Mouse (Mus musculus): ENCODE data around the gene Zranb3.
"Not testable (repeated sequence)": the region's sequence is repeated elsewhere in the genome, so short reads cannot be mapped to it uniquely, and the experiment has no call there.

The Zranb3 gene

GRCm38 (mm10) chr1:128102641-128103461, at the start of gene Zranb3, which contains the start of gene R3hdm1:
Zranb3 (minus strand) TSS chr1:128103047.
R3hdm1 (plus strand) TSS chr1:128103301.
- peak; percentile 100 for DNase-seq (ENCODE audit: extremely low read depth, low read depth)

GRCm38 (mm10) chr1:128141737-128142136, 38.9 kb upstream of the Zranb3 start:
- no peak for DNase-seq (ENCODE audit: extremely low read depth, low read depth)

GRCm38 (mm10) chr1:128141039-128141438, 38.2 kb upstream of the Zranb3 start:
- no peak for DNase-seq (ENCODE audit: extremely low read depth, low read depth)

DNA sequence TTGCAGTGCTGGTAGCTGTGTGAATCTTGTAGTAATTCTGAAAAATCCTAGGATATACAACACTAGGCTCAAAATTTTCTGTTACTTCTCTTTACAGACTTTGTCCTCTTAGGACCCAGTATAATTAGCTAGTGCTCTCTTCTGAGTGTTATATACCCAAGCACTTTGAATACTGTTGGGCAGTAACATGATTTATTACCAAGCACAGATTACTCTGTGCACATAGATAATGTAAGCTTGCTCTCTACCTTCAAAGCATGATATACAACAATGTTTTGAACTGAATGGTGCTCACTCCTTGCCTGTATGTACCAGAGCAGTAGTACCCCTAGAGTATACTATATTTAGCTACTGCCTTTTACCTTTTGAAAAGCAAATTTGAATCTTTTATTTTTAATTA, 33.4 kb upstream of the Zranb3 start:
- DNase-seq (ENCODE audit: extremely low read depth, low read depth): not testable (repeated sequence)

DNA sequence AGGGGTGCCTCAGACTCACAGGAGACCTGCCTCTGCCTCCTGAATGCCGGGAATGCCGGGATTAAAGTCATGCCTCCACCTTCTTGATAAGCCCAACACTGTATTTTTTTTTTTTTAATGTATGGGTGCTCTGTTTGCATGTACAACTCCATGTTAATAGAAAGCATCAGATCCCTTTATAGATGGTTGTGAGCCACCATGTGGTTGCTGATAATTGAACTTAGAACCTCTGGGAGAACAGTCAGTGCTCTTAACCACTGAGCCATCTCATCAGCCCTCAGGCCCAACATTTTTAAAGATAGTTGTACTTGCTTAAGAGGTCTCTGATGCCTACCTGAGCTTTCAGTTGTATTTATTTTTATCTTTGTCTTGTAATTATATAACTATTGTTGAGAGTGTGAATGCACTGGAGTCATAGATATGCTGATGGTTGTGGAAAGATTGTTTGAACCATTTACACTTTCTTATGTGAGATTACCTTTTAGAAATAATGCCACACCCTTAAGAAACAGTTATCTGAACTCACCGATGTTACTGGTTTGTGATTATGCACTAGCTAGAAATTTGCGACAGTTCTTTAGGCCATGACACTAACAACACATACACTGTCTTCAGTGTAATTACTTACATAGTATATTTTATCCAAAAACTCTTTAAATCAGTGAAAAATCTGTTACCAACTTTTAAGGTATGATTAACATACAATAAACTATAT, 18.2 kb upstream of the Zranb3 start:
- no peak for DNase-seq (ENCODE audit: extremely low read depth, low read depth)

DNA sequence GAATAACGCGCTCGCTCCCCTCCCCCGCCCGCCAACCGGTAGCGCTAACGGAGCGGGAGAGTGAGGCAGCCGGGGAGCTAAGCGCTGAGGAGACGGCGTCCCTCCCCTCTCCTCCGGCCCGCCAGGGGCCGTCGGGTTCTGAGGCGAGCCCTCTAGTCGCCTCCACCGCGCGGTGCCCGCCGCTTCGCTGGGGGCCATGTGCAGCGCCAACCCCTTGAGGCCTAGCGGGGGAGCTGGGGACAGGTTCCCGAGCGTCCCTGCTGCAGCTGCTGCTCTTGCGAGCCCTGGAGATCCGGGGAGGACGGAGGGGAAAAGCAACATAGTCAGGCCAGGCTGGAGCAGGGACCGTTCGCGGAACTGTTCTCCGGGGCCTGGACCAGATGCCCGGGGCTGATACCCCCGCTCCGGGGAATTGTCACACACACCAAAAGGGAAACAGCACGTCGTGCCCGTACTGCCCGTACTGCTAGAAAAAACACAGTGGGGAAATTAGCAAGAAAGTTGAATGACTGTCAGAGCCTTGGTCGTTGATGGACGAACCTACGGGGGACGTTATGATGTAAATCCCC, 757 bp upstream of the Zranb3 start:
- peak; percentile 29 for DNase-seq (ENCODE audit: extremely low read depth, low read depth)

GRCm38 (mm10) chr1:128102251-128102640, 601 bp downstream of the Zranb3 start:
- DNase-seq (ENCODE audit: extremely low read depth, low read depth): no peak

GRCm38 (mm10) chr1:128098309-128098708, 4.5 kb downstream of the Zranb3 start:
- no peak for DNase-seq (ENCODE audit: extremely low read depth, low read depth)

DNA sequence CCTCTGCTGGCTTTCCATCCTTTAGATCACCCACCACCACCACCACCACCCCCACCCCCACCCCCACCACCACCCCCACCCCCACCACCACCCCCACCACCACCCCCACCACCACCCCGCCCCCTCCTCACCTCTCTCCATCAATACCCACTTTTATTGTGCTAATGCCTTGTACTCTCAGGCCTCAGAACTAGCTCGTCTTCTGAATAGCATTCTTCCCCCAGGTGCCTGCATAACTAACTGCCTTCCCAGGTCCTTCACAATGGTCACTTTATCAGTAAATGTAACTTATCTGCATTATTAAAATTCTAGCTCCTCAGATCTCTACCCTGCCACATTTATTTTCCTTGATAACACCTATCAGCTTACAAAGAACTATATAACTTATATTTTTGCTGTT, 8.2 kb downstream of the Zranb3 start:
- no peak for DNase-seq (ENCODE audit: extremely low read depth, low read depth)

DNA sequence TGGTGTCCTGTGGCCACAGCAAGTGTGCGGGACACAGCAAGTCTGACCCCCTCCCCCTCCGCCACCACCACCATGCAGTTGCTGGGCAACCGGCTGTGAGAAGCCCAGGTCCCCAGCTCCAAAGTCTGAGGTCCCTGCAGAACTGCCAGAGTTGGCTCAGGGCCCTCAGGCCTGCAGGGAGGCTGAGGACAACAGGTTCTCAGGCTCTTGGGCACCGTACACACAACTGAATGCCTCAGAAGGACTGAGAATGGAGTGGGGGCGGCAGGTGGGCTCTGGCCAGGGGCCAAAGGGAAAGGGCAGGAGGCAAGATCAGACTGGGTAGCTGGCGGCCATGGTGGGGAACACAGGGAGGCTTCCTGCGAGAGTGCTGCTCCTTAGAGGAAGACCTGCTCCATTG, 20.0 kb downstream of the Zranb3 start:
- DNase-seq (ENCODE audit: extremely low read depth, low read depth): no peak

GRCm38 (mm10) chr1:128081873-128082272, 21.0 kb downstream of the Zranb3 start:
- DNase-seq (ENCODE audit: extremely low read depth, low read depth): no peak

GRCm38 (mm10) chr1:128080936-128081696, 21.7 kb downstream of the Zranb3 start:
- no peak for DNase-seq (ENCODE audit: extremely low read depth, low read depth)

DNA sequence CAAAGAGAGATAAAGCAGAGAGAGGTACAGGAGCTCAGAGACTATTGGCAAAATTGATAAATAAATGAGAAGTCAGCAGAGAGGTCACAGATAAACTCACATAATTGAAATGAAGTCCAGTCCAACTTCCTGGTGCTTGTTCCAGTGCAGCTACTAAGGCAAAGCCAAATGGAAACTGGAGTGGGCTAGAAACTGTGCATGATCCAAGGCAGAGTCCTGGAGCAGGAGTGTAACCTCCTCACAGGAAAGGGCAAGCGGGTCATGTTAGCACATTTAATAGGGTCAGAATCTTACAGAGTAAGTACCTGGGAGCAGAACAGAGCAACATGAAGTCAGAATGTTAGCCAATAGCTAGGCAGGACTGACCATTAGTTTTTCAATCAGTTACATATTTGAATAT, 24.2 kb downstream of the Zranb3 start:
- no peak for DNase-seq (ENCODE audit: extremely low read depth, low read depth)

DNA sequence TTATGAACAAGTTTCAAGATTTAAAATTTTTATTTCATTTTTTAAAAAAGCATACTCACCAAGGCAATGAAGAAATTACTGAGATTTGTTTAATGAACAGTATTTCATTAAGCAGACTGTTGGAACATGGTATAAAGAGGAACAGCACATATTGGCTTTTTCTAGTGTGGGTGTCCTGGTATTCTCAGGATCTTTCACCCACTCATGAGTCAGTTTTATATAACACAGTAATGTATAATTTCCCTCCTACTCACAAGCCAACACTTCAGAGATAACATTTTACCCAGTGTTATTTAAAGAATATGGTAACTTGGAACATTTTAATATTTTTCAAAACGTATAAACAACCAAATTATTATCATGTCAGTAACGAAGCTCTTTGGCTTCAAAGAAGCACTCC, 25.1 kb downstream of the Zranb3 start:
- DNase-seq (ENCODE audit: extremely low read depth, low read depth): no peak

GRCm38 (mm10) chr1:128076791-128077479, 25.9 kb downstream of the Zranb3 start:
- DNase-seq (ENCODE audit: extremely low read depth, low read depth): no peak

DNA sequence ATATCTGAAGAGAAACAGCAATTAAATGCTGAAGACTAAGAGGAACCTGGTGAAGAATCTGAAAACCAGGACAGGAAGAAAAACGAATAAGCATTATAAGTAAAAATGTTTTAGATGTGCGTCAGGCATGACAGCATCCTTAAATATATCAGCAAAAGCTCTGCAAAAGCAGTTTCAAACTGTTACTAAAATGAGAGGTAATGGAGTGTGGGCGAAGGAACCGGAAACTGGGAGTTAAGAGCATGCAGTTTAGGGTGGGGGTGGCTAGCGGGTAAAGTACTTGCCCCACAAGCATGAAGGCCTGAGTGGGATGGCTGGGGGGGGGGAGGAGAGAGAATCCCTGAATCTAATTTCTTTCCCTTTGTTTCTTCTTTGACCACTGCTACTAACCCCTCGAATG, 29.8 kb downstream of the Zranb3 start:
- DNase-seq (ENCODE audit: extremely low read depth, low read depth): no peak

- peak; percentile 31 for DNase-seq (ENCODE audit: extremely low read depth, low read depth)
Observed at GRCm38 (mm10) chr1:128070003-128070402, 32.8 kb downstream of the Zranb3 start.

GRCm38 (mm10) chr1:128068945-128069397, 33.9 kb downstream of the Zranb3 start:
- peak; percentile 99 for DNase-seq (ENCODE audit: extremely low read depth, low read depth)

DNA sequence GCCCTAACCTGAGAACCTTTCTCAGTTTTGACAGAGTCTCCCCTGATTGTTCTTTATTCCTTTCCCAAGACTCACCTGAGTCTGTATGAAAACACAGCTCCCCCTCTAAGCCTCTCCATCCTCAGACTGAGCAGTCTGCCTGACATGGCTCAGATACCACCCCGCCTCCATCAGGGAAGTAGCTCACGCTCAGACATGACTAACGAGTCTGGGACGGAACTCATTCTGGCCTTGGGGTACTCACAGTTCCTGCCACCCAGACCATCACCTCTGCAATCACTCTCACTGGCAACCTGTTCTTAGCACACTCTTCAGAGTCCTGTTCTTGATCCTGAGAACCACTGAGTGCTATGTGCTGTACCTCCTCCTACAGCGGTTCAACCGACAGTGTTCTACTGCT, 38.1 kb downstream of the Zranb3 start:
- DNase-seq (ENCODE audit: extremely low read depth, low read depth): no peak

DNA sequence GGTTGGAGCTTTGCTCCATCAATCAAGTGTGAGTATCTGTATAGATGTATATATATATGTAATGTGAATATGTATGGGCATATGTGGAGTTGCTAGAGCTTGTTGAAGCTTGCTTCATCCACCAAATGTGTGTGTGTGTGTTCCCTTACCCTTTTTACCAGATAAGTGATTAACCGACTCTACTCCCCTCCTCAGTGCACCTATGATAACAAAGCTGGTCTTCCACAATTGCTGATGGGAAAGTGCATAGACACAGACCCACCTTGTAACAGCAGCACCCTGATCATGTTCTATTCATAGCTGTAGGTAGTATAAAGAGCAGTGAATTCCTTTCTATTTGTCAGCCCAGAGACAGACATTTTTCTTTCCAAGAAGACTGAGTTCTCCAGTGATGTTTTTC, 40.7 kb downstream of the Zranb3 start:
- no peak for DNase-seq (ENCODE audit: extremely low read depth, low read depth)

DNA sequence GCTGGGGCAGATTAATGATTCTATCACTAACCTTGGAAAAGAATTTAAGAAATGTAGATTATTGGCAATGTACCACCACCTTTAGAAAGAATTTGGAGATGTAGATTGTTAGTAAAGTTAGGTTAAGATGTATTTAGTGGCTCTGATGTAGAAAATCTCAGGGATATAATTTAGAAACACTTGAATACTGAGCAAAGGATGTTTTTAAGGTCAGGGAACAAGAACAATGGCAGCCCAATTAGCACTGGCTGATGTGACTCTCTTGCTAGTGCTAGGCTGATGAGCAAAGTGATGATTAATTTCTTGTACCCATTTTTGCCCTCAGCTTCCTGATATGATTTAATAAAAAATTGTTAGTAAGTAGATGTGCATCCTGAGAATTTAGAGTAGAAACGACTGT, 41.4 kb downstream of the Zranb3 start:
- DNase-seq (ENCODE audit: extremely low read depth, low read depth): no peak
